26 mouse cellular contexts compared by ENCODE assay signal in genomic region chr8:9067731-9068130, GRCm38 (mm10).
DNase-seq lines count a peak whose midpoint lies in the region; ATAC-seq lines count a peak whose summit lies in the region.
"Had no signal": no experiment of that assay in that cellular context is flagged by ENCODE, and none has a peak within 500 bp of the region (broad histone marks: within the 10 kb centered on the region; RNA-seq: fewer than 3 reads in every experiment).

No protein-coding gene starts in this region.

- peak; percentile 17 for DNase-seq in adrenal gland, adult 2 months
- DNase-seq in adrenal gland, postnatal 14 days: no peak
- DNase-seq in kidney, postnatal 36 days: peak; percentile 13 to 15
- no peak for DNase-seq in kidney, adult 11 months
- DNase-seq in lung, postnatal 4 days: no peak
- DNase-seq: adrenal gland, postnatal 10 days; cerebellum, adult 18-20 months; cerebellum, adult 9-10 months; cerebellum, postnatal 14 days; gastrocnemius, postnatal 25 days; heart, adult 18-20 months; heart, postnatal 10 days; heart, postnatal 36 days had no signal

- ATAC-seq in intestine, embryonic 16.5 days: peak; percentile 24; the same call in 1 of the 2 replicates
- ATAC-seq in intestine, embryonic 15.5 days: no peak
- ATAC-seq in lung, embryonic 15.5 days (ENCODE audit: borderline replicate concordance, extremely low read depth, low FRiP score, low TSS enrichment): peak; percentile 44; the same call in 1 of the 2 replicates
- ATAC-seq: activated CD4-positive, CD25-positive, alpha-beta regulatory T cell, adult 4 months; forebrain, embryonic 15.5 days; hindbrain, embryonic 16.5 days had no signal

- no peaks in the 10 kb centered on the region for H3K27me3 ChIP-seq in intestine, embryonic 16.5 days (replicated peaks; ENCODE audit: control insufficient read depth, insufficient read depth, low read length)
- no peaks in the 10 kb centered on the region for H3K27me3 ChIP-seq in intestine, embryonic 15.5 days (replicated peaks)
- no peaks in the 10 kb centered on the region for H3K27me3 ChIP-seq in lung, embryonic 15.5 days
- H3K27me3 ChIP-seq: embryonic facial prominence, embryonic 13.5 days; forebrain, embryonic 12.5 days; forebrain, embryonic 15.5 days; heart, embryonic 12.5 days; heart, embryonic 15.5 days; hindbrain, embryonic 13.5 days had no signal

- no peak overlapping the region for H3K9ac ChIP-seq in intestine, embryonic 16.5 days (ENCODE audit: low read depth, low read length)
- H3K9ac ChIP-seq in intestine, embryonic 15.5 days: no peak overlapping the region
- no peak overlapping the region for H3K9ac ChIP-seq in lung, embryonic 15.5 days
- H3K9ac ChIP-seq: embryonic facial prominence, embryonic 13.5 days; forebrain, embryonic 12.5 days; forebrain, embryonic 15.5 days; heart, embryonic 12.5 days; heart, embryonic 15.5 days; hindbrain, embryonic 13.5 days had no signal

- H3K9me3 ChIP-seq in intestine, embryonic 16.5 days (ENCODE audit: control insufficient read depth, low read length): no peaks in the 10 kb centered on the region
- no peaks in the 10 kb centered on the region for H3K9me3 ChIP-seq in intestine, embryonic 15.5 days
- H3K9me3 ChIP-seq in lung, embryonic 15.5 days: no peaks in the 10 kb centered on the region
- H3K9me3 ChIP-seq: embryonic facial prominence, embryonic 13.5 days; forebrain, embryonic 12.5 days; forebrain, embryonic 15.5 days; heart, embryonic 12.5 days; heart, embryonic 15.5 days; hindbrain, embryonic 10.5 days; hindbrain, embryonic 13.5 days had no signal

- H3K4me1 ChIP-seq in intestine, embryonic 16.5 days (ENCODE audit: control insufficient read depth, insufficient read depth, low read length): no peaks in the 10 kb centered on the region
- H3K4me1 ChIP-seq in intestine, embryonic 15.5 days (replicated peaks): peaks cover 5% of the 10 kb centered on the region
- H3K4me1 ChIP-seq in lung, embryonic 15.5 days: peaks cover 40% of the 10 kb centered on the region
- H3K4me1 ChIP-seq: forebrain, embryonic 12.5 days; hindbrain, embryonic 10.5 days had no signal

- H3K4me2 ChIP-seq in intestine, embryonic 16.5 days (ENCODE audit: low read depth, low read length): no peak overlapping the region
- H3K4me2 ChIP-seq in intestine, embryonic 15.5 days (replicated peaks): no peak overlapping the region
- H3K4me2 ChIP-seq in lung, embryonic 15.5 days: no peak overlapping the region
- H3K4me2 ChIP-seq: embryonic facial prominence, embryonic 13.5 days; forebrain, embryonic 12.5 days; forebrain, embryonic 15.5 days; heart, embryonic 12.5 days; heart, embryonic 15.5 days; hindbrain, embryonic 13.5 days had no signal

- 0 out of 2 replicates have a peak overlapping the region, but pooled peaks have one; percentile 0 for H3K27ac ChIP-seq in intestine, embryonic 16.5 days (ENCODE audit: low read length)
- H3K27ac ChIP-seq in intestine, embryonic 15.5 days: no peak overlapping the region
- H3K27ac ChIP-seq in lung, embryonic 15.5 days: peak overlapping the region; percentile 38
- H3K27ac ChIP-seq: embryonic facial prominence, embryonic 13.5 days; forebrain, embryonic 12.5 days; forebrain, embryonic 15.5 days; heart, embryonic 15.5 days; hindbrain, embryonic 10.5 days; hindbrain, embryonic 13.5 days had no signal

- WGBS in intestine, embryonic 16.5 days: 53% methylated on average over 1 of the region's 1 CpGs
- WGBS in intestine, embryonic 15.5 days: 71% methylated on average over 1 of the region's 1 CpGs
- WGBS in lung, embryonic 15.5 days: 38% methylated on average over 1 of the region's 1 CpGs

- H3K4me3 ChIP-seq in intestine, embryonic 16.5 days (ENCODE audit: low read length): no peak overlapping the region
- H3K4me3 ChIP-seq in intestine, embryonic 15.5 days (replicated peaks): no peak overlapping the region
- H3K4me3 ChIP-seq in lung, embryonic 15.5 days: no peak overlapping the region
- H3K4me3 ChIP-seq: embryonic facial prominence, embryonic 13.5 days; erythroblast, embryonic 14.5 days; forebrain, embryonic 12.5 days; forebrain, embryonic 15.5 days; heart, embryonic 12.5 days; heart, embryonic 15.5 days; hindbrain, embryonic 10.5 days; hindbrain, embryonic 13.5 days had no signal

- no peaks in the 10 kb centered on the region for H3K36me3 ChIP-seq in intestine, embryonic 16.5 days (ENCODE audit: control insufficient read depth, insufficient read depth, low read length)
- no peaks in the 10 kb centered on the region for H3K36me3 ChIP-seq in intestine, embryonic 15.5 days
- no peaks in the 10 kb centered on the region for H3K36me3 ChIP-seq in lung, embryonic 15.5 days
- H3K36me3 ChIP-seq: embryonic facial prominence, embryonic 13.5 days; forebrain, embryonic 12.5 days; forebrain, embryonic 15.5 days; heart, embryonic 12.5 days; heart, embryonic 15.5 days; hindbrain, embryonic 10.5 days; hindbrain, embryonic 13.5 days had no signal

Comparison
In these comparisons a context has a peak if more than half of its experiments do, and no peak if none do; other contexts are left out.
1. DNase-seq: peak in adrenal gland, adult 2 months (single experiment) and kidney, postnatal 36 days (2 of 2); none in adrenal gland, postnatal 14 days (single experiment), kidney, adult 11 months (single experiment) and lung, postnatal 4 days (0 of 2).